Mouse (Mus musculus): ENCODE data around the gene Gclc.

DNA sequence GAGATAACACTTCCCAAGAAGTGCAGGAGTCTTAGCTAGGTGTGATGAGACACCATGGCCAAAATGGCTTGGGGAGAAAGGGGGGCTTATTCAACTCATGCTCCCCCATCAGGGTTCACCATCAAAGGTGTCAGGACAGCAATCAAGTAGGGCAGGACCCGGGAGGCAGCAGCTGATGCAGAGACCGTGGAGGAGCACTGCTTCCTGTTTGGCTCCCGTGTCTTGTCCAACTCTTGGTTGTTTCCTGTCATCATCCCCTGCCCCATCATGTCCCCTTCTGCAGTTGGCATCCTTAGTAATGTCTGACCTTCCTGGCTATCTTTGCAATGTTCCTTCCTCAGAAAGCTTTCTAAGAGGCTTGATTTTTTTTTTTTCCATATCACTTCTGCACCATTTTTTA lies 41.5 kb upstream of the Gclc start:
- TF ChIP-seq POLR2A (IDR thresholded peaks at IDR 0.05; ENCODE audit: borderline replicate concordance, extremely low read depth, low read depth, low read length): no peak
- TF ChIP-seq CTCF (IDR thresholded peaks at IDR 0.05; ENCODE audit: insufficient read depth, low read length): no peak
